Mouse (Mus musculus): ENCODE results near the gene Noxred1. TPM values are rescaled to one million over a fixed set of nuclear protein-coding genes. Genes with fewer than 3 reads are reported as not detected.
"Not testable (repeated sequence)": the region's sequence is repeated elsewhere in the genome, so short reads cannot be mapped to it uniquely, and the experiment has no call there.

The Noxred1 gene
- 1 to 10 TPM in 1 of 2 experiments, under 1 TPM in 1; 0.26 to 1.1 TPM for total RNA-seq (2021)
- long read RNA-seq, experiment 1: 0 reads
- long read RNA-seq, experiment 2: 0 reads

- Histone ChIP-seq H3K27ac (no peak within 1 kb of the TSS), H3K4me3 (no peak within 1 kb of the TSS)
- no peak for TF ChIP-seq CTCF (IDR thresholded peaks at IDR 0.05)
- intact Hi-C loops (cut with DNase I): no loop called here
- no peak for DNase-seq
These were observed at the start of gene Noxred1 for GRCm38 (mm10) chr12:87238632-87239031. Noxred1 (minus strand) TSS chr12:87238732.

GRCm38 (mm10) chr12:87284726-87285125 is 46.2 kb upstream of the Noxred1 start:
- intact Hi-C loops (cut with DNase I): no loop called here

GRCm38 (mm10) chr12:87284268-87284667 is 45.7 kb upstream of the Noxred1 start:
- TF ChIP-seq CTCF (IDR thresholded peaks at IDR 0.05): no peak
- no peak for DNase-seq
- Histone ChIP-seq H3K27ac (no peak overlapping the region), H3K4me3 (no peak overlapping the region)
- intact Hi-C loops (cut with DNase I): no loop called here

More at GRCm38 (mm10) chr12:87284726-87285125, 46.2 kb upstream of the Noxred1 start:
- no peak overlapping the region for H3K27ac ChIP-seq
- DNase-seq: no peak
- no peak overlapping the region for H3K4me3 ChIP-seq
- TF ChIP-seq CTCF (IDR thresholded peaks at IDR 0.05): no peak

DNA sequence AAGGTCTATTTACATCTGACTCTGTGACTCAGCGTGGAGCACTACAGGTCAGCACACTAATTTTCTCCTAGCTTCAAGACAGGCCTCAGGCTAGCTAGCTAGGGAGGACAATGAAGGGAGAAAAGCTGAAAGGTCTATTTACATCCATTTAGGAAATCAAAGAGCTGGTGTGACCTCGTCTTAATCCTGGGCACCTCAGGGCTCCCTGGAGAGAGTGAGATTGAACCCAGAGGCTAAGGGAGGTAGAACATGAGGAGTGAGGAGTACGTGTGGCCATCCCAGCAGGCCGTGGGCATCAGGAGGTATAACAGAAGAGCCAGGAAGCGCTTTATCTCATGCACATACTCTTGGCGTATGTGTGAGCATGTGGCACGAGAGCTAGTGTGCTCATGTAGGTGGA is 45.2 kb upstream of the Noxred1 start:
- H3K27ac ChIP-seq: no peak overlapping the region
- H3K4me3 ChIP-seq: no peak overlapping the region
- intact Hi-C loops (cut with DNase I): no loop called here
- DNase-seq: no peak
- TF ChIP-seq CTCF (IDR thresholded peaks at IDR 0.05): no peak

DNA sequence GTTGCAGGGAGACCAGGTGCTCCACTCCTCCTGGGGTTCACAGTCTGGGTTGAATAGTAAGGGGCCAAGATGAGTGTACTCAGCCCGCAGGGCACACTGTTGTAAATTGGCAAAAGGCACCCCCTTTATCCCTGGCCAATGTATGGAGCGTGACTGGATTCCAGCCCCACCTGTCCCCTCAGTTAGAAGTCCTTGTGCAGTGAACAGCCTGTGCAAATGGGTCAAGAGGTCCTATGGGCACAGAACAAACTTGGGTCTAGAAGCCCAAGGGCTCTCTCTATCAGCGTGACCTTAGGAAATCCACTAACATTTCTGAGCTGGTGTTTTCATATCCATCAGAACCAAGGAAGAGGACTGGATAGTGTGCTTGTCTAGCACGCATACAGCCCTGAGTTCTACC is 44.2 kb upstream of the Noxred1 start:
- Histone ChIP-seq H3K4me3 (no peak overlapping the region), H3K27ac (no peak overlapping the region)
- intact Hi-C loops (cut with DNase I): no loop called here
- DNase-seq: no peak
- TF ChIP-seq CTCF (IDR thresholded peaks at IDR 0.05): no peak

- no peak for TF ChIP-seq CTCF (IDR thresholded peaks at IDR 0.05)
- intact Hi-C loops (cut with DNase I): no loop called here
- Histone ChIP-seq H3K4me3 (no peak overlapping the region), H3K27ac (no peak overlapping the region)
- no peak for DNase-seq
These were observed 43.2 kb upstream of the Noxred1 start for GRCm38 (mm10) chr12:87281766-87282165.

DNA sequence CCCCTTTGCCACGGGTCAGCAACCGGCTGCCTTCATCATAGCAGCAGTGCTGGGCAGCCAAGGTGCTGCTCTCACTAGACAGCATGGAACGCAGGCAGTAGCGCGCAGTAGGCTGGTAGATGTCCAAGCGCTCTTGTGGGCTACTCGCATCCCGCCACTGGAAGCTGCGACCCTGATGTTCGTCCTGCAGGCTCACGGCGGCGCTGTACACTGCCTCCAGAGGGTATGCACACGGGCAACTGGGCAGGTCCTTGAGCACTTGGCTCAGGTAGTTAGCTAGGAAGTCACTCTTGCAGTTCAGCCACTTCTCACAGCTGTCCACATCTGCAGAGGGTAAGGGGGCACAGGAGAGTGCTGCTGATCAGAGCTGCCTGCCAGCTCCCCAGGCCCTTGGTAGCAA is 41.3 kb upstream of the Noxred1 start:
- no peak overlapping the region for H3K27ac ChIP-seq
- no peak for TF ChIP-seq CTCF (IDR thresholded peaks at IDR 0.05)
- DNase-seq: no peak
- intact Hi-C loops (cut with DNase I): no loop called here
- no peak overlapping the region for H3K4me3 ChIP-seq

DNA sequence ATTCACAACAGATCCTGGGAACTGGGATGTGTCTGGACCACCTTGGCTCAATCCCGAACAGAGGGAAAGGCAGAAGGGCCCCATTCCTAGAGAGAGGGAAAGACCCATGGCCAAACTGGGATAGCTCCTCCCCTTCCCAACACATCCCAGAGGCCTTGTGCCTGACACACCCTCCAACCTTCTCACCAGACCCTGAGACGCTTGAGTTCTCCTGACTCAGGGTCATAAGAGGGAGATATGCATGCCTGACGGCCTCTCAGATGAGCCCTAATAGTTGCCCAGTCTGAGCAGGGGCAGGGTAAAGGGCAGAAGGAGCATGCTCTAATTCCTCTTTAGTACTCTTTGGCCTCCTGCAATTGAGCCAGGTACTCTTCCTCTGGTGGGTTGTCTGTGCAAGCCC is 40.8 kb upstream of the Noxred1 start:
- TF ChIP-seq CTCF (IDR thresholded peaks at IDR 0.05): no peak
- Histone ChIP-seq H3K27ac (no peak overlapping the region), H3K4me3 (no peak overlapping the region)
- intact Hi-C loops (cut with DNase I): no loop called here
- DNase-seq: no peak

DNA sequence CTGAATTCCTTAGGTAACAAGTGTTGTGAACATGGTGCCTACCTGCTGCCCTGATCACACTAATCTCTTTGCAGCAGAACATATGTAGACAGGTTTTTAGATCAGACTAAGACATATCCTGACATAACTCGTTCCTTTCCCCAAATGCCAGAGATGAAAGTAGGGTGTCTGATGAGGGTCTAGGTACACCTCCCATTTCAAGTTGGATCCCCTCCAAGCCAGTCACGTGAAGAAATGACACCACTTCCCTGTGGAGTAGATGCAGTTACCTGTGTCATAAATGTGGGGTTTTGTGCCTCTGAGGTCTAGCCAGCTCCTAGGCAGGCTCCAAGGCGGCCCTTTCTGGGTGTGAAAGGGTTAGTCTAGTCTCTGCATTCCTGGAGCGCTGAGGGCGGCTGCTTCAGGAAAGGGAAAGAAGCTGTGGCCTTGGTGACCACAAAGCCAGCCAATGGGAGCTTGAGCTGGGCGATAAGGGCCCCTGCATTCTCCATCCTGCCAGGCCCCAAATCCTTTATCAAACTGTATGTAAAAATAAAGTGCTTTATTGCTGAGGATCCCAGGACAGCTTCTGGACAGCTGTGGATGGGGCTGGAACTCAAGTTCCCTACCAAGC is 39.7 kb upstream of the Noxred1 start:
- intact Hi-C loops (cut with DNase I): no loop called here
- no peak for DNase-seq
- no peak overlapping the region for H3K27ac ChIP-seq
- H3K4me3 ChIP-seq: no peak overlapping the region
- no peak for TF ChIP-seq CTCF (IDR thresholded peaks at IDR 0.05)

GRCm38 (mm10) chr12:87277251-87277650 is 38.7 kb upstream of the Noxred1 start:
- intact Hi-C loops (cut with DNase I); H3K27ac ChIP-seq; DNase-seq; H3K4me3 ChIP-seq: not testable (repeated sequence)

DNA sequence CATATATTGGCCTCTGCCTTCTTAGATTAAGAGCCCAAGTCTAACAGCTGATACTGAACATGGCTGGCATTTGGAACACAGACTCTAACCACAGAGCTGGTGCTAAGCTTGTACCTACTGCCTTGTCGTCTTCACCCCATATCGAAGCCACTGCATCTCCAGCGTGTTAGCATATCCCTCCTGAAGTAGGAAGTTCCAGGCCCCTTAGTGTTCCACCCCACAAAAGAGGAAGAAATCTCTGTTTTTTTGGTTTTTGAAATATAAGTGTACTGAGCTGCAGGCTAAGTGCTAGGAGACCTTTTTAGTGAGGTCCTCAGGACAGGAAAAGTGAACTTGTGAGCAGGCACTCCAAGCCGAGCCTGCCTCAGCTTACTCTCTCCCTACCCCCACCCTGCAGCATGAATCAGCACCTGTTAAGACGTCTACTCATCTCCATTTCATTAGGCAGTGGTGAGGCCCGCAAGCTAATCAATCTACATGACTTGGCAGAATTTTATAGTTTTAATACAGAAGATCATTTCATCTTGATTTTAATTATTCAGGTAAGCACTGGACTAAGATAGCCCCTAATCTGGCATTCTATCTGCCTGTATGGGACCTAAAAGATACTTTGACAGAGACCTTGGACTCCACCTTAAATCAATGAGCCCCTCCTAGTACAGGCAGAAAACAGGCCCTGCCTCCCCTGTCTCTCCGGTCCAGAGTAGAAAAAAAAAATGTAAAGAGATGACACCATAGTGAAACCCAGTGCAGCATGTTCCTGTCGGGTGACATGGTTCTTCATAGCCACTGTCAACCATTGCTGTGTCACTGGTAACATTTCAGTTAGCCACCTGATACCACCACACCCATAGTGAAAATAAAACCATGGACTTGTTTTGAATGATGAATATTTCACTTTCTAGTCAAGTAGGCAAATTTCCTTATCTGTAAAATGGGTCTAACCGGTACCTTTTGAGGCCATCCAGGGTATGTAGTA is 36.6 kb upstream of the Noxred1 start:
- Histone ChIP-seq H3K27ac (no peak overlapping the region), H3K4me3 (no peak overlapping the region)
- no peak for DNase-seq
- intact Hi-C loops (cut with DNase I): loop anchor here (5.0 kb wide), 1 partner anchor 57 kb away; no protein-coding TSS in a partner anchor
- TF ChIP-seq CTCF (IDR thresholded peaks at IDR 0.05): no peak

DNA sequence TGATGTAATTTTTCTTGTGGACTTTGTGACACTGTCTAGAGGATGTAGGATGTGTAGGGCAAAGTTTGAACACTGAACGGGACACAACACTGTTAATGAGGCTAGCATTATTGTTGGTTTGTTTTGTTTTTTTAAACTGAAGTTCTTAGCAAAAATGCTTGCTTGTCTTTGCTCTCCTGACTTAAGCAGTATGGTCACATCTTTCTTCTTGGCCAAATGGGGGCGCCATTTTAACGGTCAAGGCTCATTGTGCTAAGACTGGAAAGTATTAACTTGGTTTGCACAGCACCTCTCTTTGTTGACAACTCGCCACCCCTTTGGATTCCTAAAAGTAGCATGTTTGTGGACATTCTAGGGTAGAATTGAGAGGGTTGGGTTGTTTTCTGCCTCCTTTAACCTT is 29.1 kb upstream of the Noxred1 start:
- TF ChIP-seq CTCF (IDR thresholded peaks at IDR 0.05): peak; percentile 54
- Histone ChIP-seq H3K4me3 (peak overlapping the region; percentile 97), H3K27ac (peak overlapping the region; percentile 98; the same call in 1 of the 2 replicates)
- DNase-seq: peak; percentile 28
- intact Hi-C loops (cut with DNase I): loop anchor here (2.0 to 10.0 kb wide), 5 partner anchors 119 to 273 kb away; partner anchors contain the start of genes Gstz1, Pomt2, Snw1 and Zdhhc22
